Mouse (Mus musculus) E14TG2a.4 (cell line): Measurements from ENCODE around the gene 4933424G06Rik.

Source experiments
- CTCF ChIP-seq: conservative IDR thresholded peaks from 2 replicates; pipeline ENCODE4 v1.5.1; 2014; ENCODE audit warnings: low read length
- NANOG ChIP-seq: IDR thresholded peaks from 2 replicates; pipeline ENCODE4 v1.6.1; 2014; ENCODE audit warnings: borderline replicate concordance, low read length, mixed read lengths
- POU5F1 ChIP-seq: IDR thresholded peaks from 2 replicates; pipeline ENCODE4 v1.6.1; 2014; ENCODE audit warnings: low read length, borderline replicate concordance

DNA sequence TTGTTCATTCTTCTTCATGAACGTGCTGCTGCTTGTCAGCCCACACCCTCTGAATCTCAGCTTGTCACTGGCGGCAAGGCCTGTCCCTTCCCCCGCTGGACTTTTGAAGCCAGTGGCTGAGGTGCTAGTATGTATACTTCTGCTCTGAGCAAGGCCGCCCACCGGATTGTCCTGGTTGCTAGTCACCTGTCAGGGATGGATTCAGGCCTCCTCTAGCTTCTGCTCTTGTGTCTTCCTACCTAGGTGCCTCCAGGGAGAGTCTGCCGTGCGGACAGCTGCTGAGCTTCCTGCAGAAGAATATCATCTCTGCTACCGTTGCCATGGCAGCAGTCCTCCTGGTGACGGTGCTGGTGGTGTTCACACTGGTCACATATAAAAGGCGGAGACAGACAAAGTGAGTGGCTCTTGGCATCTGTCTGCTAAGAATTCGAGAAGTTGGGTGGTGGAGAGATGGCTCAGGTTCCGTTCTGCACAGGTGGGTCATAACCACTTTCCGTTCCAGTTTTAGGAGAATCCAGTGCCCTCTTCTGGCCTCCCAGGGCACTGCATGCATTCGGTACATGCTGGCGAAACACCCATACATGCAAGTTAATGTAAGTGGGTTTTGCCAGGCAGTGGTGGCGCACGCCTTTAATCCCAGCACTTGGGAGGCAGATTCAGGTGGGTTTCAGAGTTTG is 34.5 kb downstream of the 4933424G06Rik start:
- TF ChIP-seq CTCF (peak; percentile 81), POU5F1 (no peak), NANOG (no peak)
